Mouse (Mus musculus): ENCODE measurements at regions not wholly inside any gene's neighbourhood (a gene's known extent, or its start where the extent isn't known, plus 50 kb on each side); places are given as distances from the start of the nearest gene placed in this dataset.

- no peaks in the 10 kb centered on the region for H3K4me1 ChIP-seq
- H3K27ac ChIP-seq, result no peak overlapping the region
- no peak overlapping the region for H3K4me2 ChIP-seq
- no peaks in the 10 kb centered on the region for H3K27me3 ChIP-seq
- H3K9me3 ChIP-seq (replicated peaks), result no peaks in the 10 kb centered on the region
- 61% methylated on average over 6 of the region's 6 CpGs for WGBS
- no peaks in the 10 kb centered on the region for H3K36me3 ChIP-seq
- no peak overlapping the region for H3K4me3 ChIP-seq (replicated peaks)
- ATAC-seq (replicated peaks; ENCODE audit: low FRiP score), result no peak
- no peak overlapping the region for H3K9ac ChIP-seq
Observed at GRCm38 (mm10) chr17:14570266-14570775, 123.7 kb downstream of the Thbs2 start.

DNA sequence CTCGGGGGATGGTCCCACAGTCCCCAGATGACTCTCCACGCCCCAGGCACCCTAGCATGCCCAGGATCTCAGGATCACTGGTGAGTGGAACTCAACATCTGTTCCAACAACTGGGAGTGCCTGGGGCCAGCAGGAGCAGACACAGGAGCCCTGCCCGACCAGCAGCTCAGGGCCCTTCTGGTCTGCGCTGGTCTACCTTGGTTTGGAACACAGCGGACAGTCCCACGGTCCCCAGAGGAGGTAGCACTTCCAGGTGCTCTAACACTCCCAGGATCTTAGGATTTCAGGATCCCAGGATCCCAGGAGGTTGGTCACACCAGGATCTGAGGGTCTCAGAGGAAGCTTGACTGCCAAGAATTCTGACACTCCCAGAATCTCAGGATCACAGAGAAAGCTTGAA lies 131.8 kb downstream of the Thbs2 start:
- Histone ChIP-seq H3K9me3 (replicated peaks) (no peaks in the 10 kb centered on the region), H3K9ac (no peak overlapping the region), H3K36me3 (no peaks in the 10 kb centered on the region), H3K4me1 (no peaks in the 10 kb centered on the region), H3K4me2 (no peak overlapping the region), H3K27ac (no peak overlapping the region), H3K4me3 (replicated peaks) (no peak overlapping the region), H3K27me3 (no peaks in the 10 kb centered on the region)
- ATAC-seq (replicated peaks; ENCODE audit: low FRiP score), result no peak
- WGBS, result 83% methylated on average over 6 of the region's 6 CpGs

GRCm38 (mm10) chr17:14557214-14557613 lies 136.8 kb downstream of the Thbs2 start:
- no peaks in the 10 kb centered on the region for H3K4me1 ChIP-seq
- no peak overlapping the region for H3K9ac ChIP-seq
- H3K27ac ChIP-seq, result no peak overlapping the region
- H3K4me2 ChIP-seq, result no peak overlapping the region
- H3K36me3 ChIP-seq, result no peaks in the 10 kb centered on the region
- no peaks in the 10 kb centered on the region for H3K27me3 ChIP-seq
- no peak overlapping the region for H3K4me3 ChIP-seq (replicated peaks)
- H3K9me3 ChIP-seq (replicated peaks), result no peaks in the 10 kb centered on the region
- ATAC-seq (replicated peaks; ENCODE audit: low FRiP score), result no peak

GRCm38 (mm10) chr17:14553195-14553594 lies 140.8 kb downstream of the Thbs2 start:
- H3K9ac ChIP-seq, result no peak overlapping the region
- no peaks in the 10 kb centered on the region for H3K9me3 ChIP-seq (replicated peaks)
- H3K4me2 ChIP-seq, result no peak overlapping the region
- 0 out of 2 replicates have a peak, but pooled peaks cover 5% of the 10 kb centered on the region for H3K4me1 ChIP-seq
- no peak for ATAC-seq (replicated peaks; ENCODE audit: low FRiP score)
- H3K36me3 ChIP-seq, result no peaks in the 10 kb centered on the region
- H3K27me3 ChIP-seq, result no peaks in the 10 kb centered on the region
- no peak overlapping the region for H3K4me3 ChIP-seq (replicated peaks)
- H3K27ac ChIP-seq, result no peak overlapping the region
- 72% methylated on average over 3 of the region's 3 CpGs for WGBS

GRCm38 (mm10) chr17:14552081-14552480 lies 142.0 kb downstream of the Thbs2 start:
- 84% methylated on average over 4 of the region's 4 CpGs for WGBS
- H3K9me3 ChIP-seq (replicated peaks), result peaks cover 8% of the 10 kb centered on the region
- H3K27me3 ChIP-seq, result no peaks in the 10 kb centered on the region
- H3K4me2 ChIP-seq, result no peak overlapping the region
- no peak for ATAC-seq (replicated peaks; ENCODE audit: low FRiP score)
- 0 out of 2 replicates have a peak, but pooled peaks cover 5% of the 10 kb centered on the region for H3K4me1 ChIP-seq
- no peak overlapping the region for H3K4me3 ChIP-seq (replicated peaks)
- H3K36me3 ChIP-seq, result no peaks in the 10 kb centered on the region
- H3K9ac ChIP-seq, result no peak overlapping the region
- no peak overlapping the region for H3K27ac ChIP-seq

- Histone ChIP-seq H3K27ac (no peak overlapping the region), H3K27me3 (no peaks in the 10 kb centered on the region), H3K4me3 (replicated peaks) (no peak overlapping the region), H3K36me3 (no peaks in the 10 kb centered on the region), H3K9ac (no peak overlapping the region), H3K4me1 (0 out of 2 replicates have a peak, but pooled peaks cover 5% of the 10 kb centered on the region), H3K4me2 (no peak overlapping the region), H3K9me3 (replicated peaks) (peaks cover 8% of the 10 kb centered on the region)
- 61% methylated on average over 4 of the region's 4 CpGs for WGBS
- ATAC-seq (replicated peaks; ENCODE audit: low FRiP score), result no peak
Observed at GRCm38 (mm10) chr17:14551610-14552009, 142.4 kb downstream of the Thbs2 start.

GRCm38 (mm10) chr17:14545822-14546473 lies 148.1 kb downstream of the Thbs2 start:
- Histone ChIP-seq H3K9ac (no peak overlapping the region), H3K9me3 (replicated peaks) (peaks cover 8% of the 10 kb centered on the region), H3K27ac (no peak overlapping the region), H3K4me2 (no peak overlapping the region), H3K27me3 (no peaks in the 10 kb centered on the region), H3K4me3 (replicated peaks) (no peak overlapping the region), H3K36me3 (no peaks in the 10 kb centered on the region), H3K4me1 (no peaks in the 10 kb centered on the region)
- 42% methylated on average over 16 of the region's 16 CpGs for WGBS
- ATAC-seq (replicated peaks; ENCODE audit: low FRiP score), result no peak

GRCm38 (mm10) chr17:14544343-14545002 lies 149.6 kb downstream of the Thbs2 start:
- Histone ChIP-seq H3K27ac (no peak overlapping the region), H3K9ac (no peak overlapping the region), H3K36me3 (no peaks in the 10 kb centered on the region), H3K4me1 (0 out of 2 replicates have a peak, but pooled peaks cover 6% of the 10 kb centered on the region), H3K27me3 (no peaks in the 10 kb centered on the region), H3K9me3 (replicated peaks) (peaks cover 8% of the 10 kb centered on the region), H3K4me2 (no peak overlapping the region), H3K4me3 (replicated peaks) (no peak overlapping the region)
- 51% methylated on average over 4 of the region's 4 CpGs for WGBS
- ATAC-seq (replicated peaks; ENCODE audit: low FRiP score), result no peak

DNA sequence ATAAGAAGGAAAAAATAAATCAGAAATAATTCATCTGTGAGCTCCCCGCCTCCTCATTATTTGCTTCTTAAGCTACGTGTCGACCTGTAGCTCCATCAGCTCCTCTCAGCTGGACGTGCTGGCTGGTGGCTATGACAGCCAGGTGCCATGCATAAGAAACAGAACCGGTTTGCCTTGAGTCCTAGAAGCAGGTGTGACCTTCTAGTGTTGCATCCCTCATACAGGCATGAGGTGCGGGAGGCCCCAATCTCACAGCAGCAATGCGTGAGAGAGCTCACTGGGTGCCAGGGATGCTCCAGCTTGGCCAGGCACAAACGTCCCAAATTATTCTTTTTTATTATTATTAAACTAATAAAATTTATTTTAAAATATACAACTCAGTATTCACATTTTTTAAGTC lies 153.0 kb downstream of the Thbs2 start:
- no peak for ATAC-seq (replicated peaks; ENCODE audit: low FRiP score)
- no peaks in the 10 kb centered on the region for H3K27me3 ChIP-seq
- WGBS, result 69% methylated on average over 8 of the region's 8 CpGs
- H3K9ac ChIP-seq, result no peak overlapping the region
- peak overlapping the region; percentile 61; the same call in 1 of the 2 replicates for H3K27ac ChIP-seq
- H3K4me2 ChIP-seq, result no peak overlapping the region
- H3K4me3 ChIP-seq (replicated peaks), result no peak overlapping the region
- no peaks in the 10 kb centered on the region for H3K36me3 ChIP-seq
- H3K4me1 ChIP-seq, result 0 out of 2 replicates have a peak, but pooled peaks cover 6% of the 10 kb centered on the region
- no peaks in the 10 kb centered on the region for H3K9me3 ChIP-seq (replicated peaks)

GRCm38 (mm10) chr17:14540269-14540975 lies 153.6 kb downstream of the Thbs2 start:
- H3K27me3 ChIP-seq, result no peaks in the 10 kb centered on the region
- peak overlapping the region; percentile 61 for H3K27ac ChIP-seq
- H3K4me2 ChIP-seq, result no peak overlapping the region
- peak; percentile 86 for ATAC-seq (replicated peaks; ENCODE audit: low FRiP score)
- no peak overlapping the region for H3K9ac ChIP-seq
- H3K4me3 ChIP-seq (replicated peaks), result no peak overlapping the region
- 0 out of 2 replicates have a peak, but pooled peaks cover 6% of the 10 kb centered on the region for H3K4me1 ChIP-seq
- H3K9me3 ChIP-seq (replicated peaks), result no peaks in the 10 kb centered on the region
- WGBS, result 38% methylated on average over 5 of the region's 5 CpGs
- no peaks in the 10 kb centered on the region for H3K36me3 ChIP-seq

GRCm38 (mm10) chr17:14539651-14540050 lies 154.4 kb downstream of the Thbs2 start:
- Histone ChIP-seq H3K4me2 (no peak overlapping the region), H3K4me3 (replicated peaks) (no peak overlapping the region), H3K27me3 (no peaks in the 10 kb centered on the region), H3K9me3 (replicated peaks) (no peaks in the 10 kb centered on the region), H3K36me3 (no peaks in the 10 kb centered on the region), H3K27ac (peak overlapping the region; percentile 27; the same call in 1 of the 2 replicates), H3K4me1 (0 out of 2 replicates have a peak, but pooled peaks cover 6% of the 10 kb centered on the region), H3K9ac (no peak overlapping the region)
- WGBS, result 48% methylated on average over 3 of the region's 3 CpGs
- no peak for ATAC-seq (replicated peaks; ENCODE audit: low FRiP score)

DNA sequence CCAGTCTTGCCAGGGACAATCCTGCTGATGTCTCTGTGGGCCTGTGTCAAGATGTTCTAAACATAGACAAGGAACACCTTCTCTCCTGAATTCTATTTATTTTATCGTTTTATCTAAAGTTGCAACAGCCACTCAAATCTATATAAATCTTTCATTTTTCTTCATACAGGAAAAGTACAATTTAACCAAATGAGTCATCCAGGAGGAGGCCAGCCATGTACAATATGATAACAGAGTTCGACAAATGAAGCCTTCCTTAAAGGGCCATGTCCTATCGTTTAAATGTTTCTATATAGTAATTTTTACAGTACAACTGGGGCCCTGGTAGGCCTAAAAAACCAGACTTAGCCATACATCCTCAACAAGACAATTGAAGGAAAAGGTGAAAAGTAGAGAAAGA lies 154.8 kb downstream of the Thbs2 start:
- H3K4me1 ChIP-seq, result 0 out of 2 replicates have a peak, but pooled peaks cover 6% of the 10 kb centered on the region
- H3K27ac ChIP-seq, result no peak overlapping the region
- H3K9ac ChIP-seq, result no peak overlapping the region
- H3K4me3 ChIP-seq (replicated peaks), result no peak overlapping the region
- no peak overlapping the region for H3K4me2 ChIP-seq
- H3K9me3 ChIP-seq (replicated peaks), result no peaks in the 10 kb centered on the region
- ATAC-seq (replicated peaks; ENCODE audit: low FRiP score), result no peak
- H3K36me3 ChIP-seq, result no peaks in the 10 kb centered on the region
- H3K27me3 ChIP-seq, result no peaks in the 10 kb centered on the region
- 75% methylated on average over 3 of the region's 3 CpGs for WGBS
